Mouse (Mus musculus) limb, embryonic 13.5 days (tissue): ENCODE results near the gene Mtf2. TPM values are rescaled to one million over a fixed set of nuclear protein-coding genes. Genes with fewer than 3 reads are reported as not detected.

Source experiments
- ATAC-seq: fragments of 200-750 bp; cut with Nextera tagmentation; 2 replicates; pipeline ENCODE4 v1.8.0; 2017; ENCODE audit warnings: low read depth, moderate number of reproducible peaks, moderate TSS enrichment; ENCODE audit not compliant: low FRiP score
- H3K27ac ChIP-seq: fragments of 300-500 bp; sonication (generic); 2 replicates; pipeline ENCODE4 v1.5.1; 2015; ENCODE audit warnings: inconsistent platforms, mild to moderate bottlenecking, moderate library complexity
- H3K27me3 ChIP-seq: fragments of 300-500 bp; sonication (generic); 2 replicates; pipeline ENCODE4 v1.6.1; 2015; ENCODE audit warnings: mild to moderate bottlenecking, inconsistent platforms
- H3K36me3 ChIP-seq: fragments of 300-500 bp; sonication (generic); 2 replicates; pipeline ENCODE4 v1.6.1; 2015; ENCODE audit warnings: inconsistent platforms, mild to moderate bottlenecking, moderate library complexity
- H3K4me1 ChIP-seq: fragments of 300-500 bp; sonication (generic); 2 replicates; pipeline ENCODE4 v1.6.1; 2015; ENCODE audit warnings: inconsistent platforms
- H3K4me2 ChIP-seq: fragments of 300-500 bp; sonication (generic); replicated peaks from 2 replicates; pipeline ENCODE4 v1.6.1; 2015; ENCODE audit warnings: inconsistent platforms, mild to moderate bottlenecking, moderate library complexity
- H3K4me3 ChIP-seq: fragments of 300-500 bp; sonication (generic); 2 replicates; pipeline ENCODE4 v1.5.1; 2015; ENCODE audit warnings: moderate library complexity, mild to moderate bottlenecking, inconsistent platforms
- H3K9ac ChIP-seq: fragments of 300-500 bp; sonication (generic); 2 replicates; pipeline ENCODE4 v1.6.1; 2015; ENCODE audit warnings: mild to moderate bottlenecking, inconsistent platforms
- H3K9me3 ChIP-seq: fragments of 300-500 bp; sonication (generic); 2 replicates; pipeline ENCODE4 v1.6.1; 2016; ENCODE audit warnings: inconsistent platforms
- WGBS: fragments of 180-500 bp; shearing (Covaris S2); methylation state at CpG from one replicate; pipeline ENCODE4 v1.1.7; 2015; 5-methylcytosine and 5-hydroxymethylcytosine counted together
- polyA plus RNA-seq: library from polyadenylated mRNA; unstranded; fragments of >200 nt; fragmentation: Nextera tagmentation; extraction: Ambion mirVana; gene quantifications from 2 replicates; pipeline ENCODE4 v1.2.1, GENCODE M21; 2015

Gene Mtf2
- polyA plus RNA-seq, 1 experiment from 2014 or later, result 142 TPM

- H3K36me3 ChIP-seq, result peaks cover 60% of the 10 kb centered on the region
- H3K4me2 ChIP-seq, result no peak overlapping the region
- H3K4me3 ChIP-seq, result no peak overlapping the region
- H3K4me1 ChIP-seq, result no peaks in the 10 kb centered on the region
- WGBS, result 94% methylated on average over 3 of the region's 3 CpGs
- no peaks in the 10 kb centered on the region for H3K9me3 ChIP-seq
- ATAC-seq, result no peak
- H3K27ac ChIP-seq, result no peak overlapping the region
- no peak overlapping the region for H3K9ac ChIP-seq
- H3K27me3 ChIP-seq, result no peaks in the 10 kb centered on the region
Measured at GRCm38 (mm10) chr5:108097676-108098075, 32.2 kb downstream of the Mtf2 start.

- peaks cover 63% of the 10 kb centered on the region for H3K36me3 ChIP-seq
- H3K4me2 ChIP-seq, result no peak overlapping the region
- no peak overlapping the region for H3K4me3 ChIP-seq
- H3K9ac ChIP-seq, result no peak overlapping the region
- H3K27me3 ChIP-seq, result no peaks in the 10 kb centered on the region
- ATAC-seq, result no peak
- H3K27ac ChIP-seq, result no peak overlapping the region
- H3K4me1 ChIP-seq, result no peaks in the 10 kb centered on the region
- no peaks in the 10 kb centered on the region for H3K9me3 ChIP-seq
Measured at GRCm38 (mm10) chr5:108100196-108100595, 34.7 kb downstream of the Mtf2 start.

- no peak for ATAC-seq
- H3K4me2 ChIP-seq, result no peak overlapping the region
- no peak overlapping the region for H3K9ac ChIP-seq
- no peaks in the 10 kb centered on the region for H3K4me1 ChIP-seq
- 88% methylated on average over 5 of the region's 5 CpGs for WGBS
- H3K27me3 ChIP-seq, result no peaks in the 10 kb centered on the region
- no peak overlapping the region for H3K27ac ChIP-seq
- no peaks in the 10 kb centered on the region for H3K9me3 ChIP-seq
- no peak overlapping the region for H3K4me3 ChIP-seq
- peaks cover 60% of the 10 kb centered on the region for H3K36me3 ChIP-seq
Measured at GRCm38 (mm10) chr5:108104306-108104705, 38.8 kb downstream of the Mtf2 start.

- H3K4me3 ChIP-seq, result no peak overlapping the region
- no peak for ATAC-seq
- no peaks in the 10 kb centered on the region for H3K27me3 ChIP-seq
- H3K9ac ChIP-seq, result no peak overlapping the region
- peaks cover 1% of the 10 kb centered on the region; the same call in 1 of the 2 replicates for H3K4me1 ChIP-seq
- H3K27ac ChIP-seq, result no peak overlapping the region
- WGBS, result 87% methylated on average over 7 of the region's 7 CpGs
- H3K9me3 ChIP-seq, result no peaks in the 10 kb centered on the region
- H3K36me3 ChIP-seq, result peaks cover 35% of the 10 kb centered on the region
- no peak overlapping the region for H3K4me2 ChIP-seq
Measured at GRCm38 (mm10) chr5:108109346-108109745, 43.9 kb downstream of the Mtf2 start.

- H3K9ac ChIP-seq, result no peak overlapping the region
- no peak overlapping the region for H3K4me2 ChIP-seq
- H3K27ac ChIP-seq, result no peak overlapping the region
- H3K27me3 ChIP-seq, result no peaks in the 10 kb centered on the region
- H3K4me3 ChIP-seq, result no peak overlapping the region
- peaks cover 4% of the 10 kb centered on the region; the same call in 1 of the 2 replicates for H3K4me1 ChIP-seq
- 89% methylated on average over 4 of the region's 4 CpGs for WGBS
- no peaks in the 10 kb centered on the region for H3K9me3 ChIP-seq
- peaks cover 10% of the 10 kb centered on the region for H3K36me3 ChIP-seq
- no peak for ATAC-seq
Measured at GRCm38 (mm10) chr5:108117693-108118092, 52.2 kb downstream of the Mtf2 start.

GRCm38 (mm10) chr5:108120221-108120900, 54.9 kb downstream of the Mtf2 start:
- ATAC-seq, result no peak
- H3K4me2 ChIP-seq, result no peak overlapping the region
- H3K36me3 ChIP-seq, result peaks cover 14% of the 10 kb centered on the region
- H3K9me3 ChIP-seq, result no peaks in the 10 kb centered on the region
- H3K27me3 ChIP-seq, result no peaks in the 10 kb centered on the region
- no peak overlapping the region for H3K27ac ChIP-seq
- H3K9ac ChIP-seq, result no peak overlapping the region
- no peak overlapping the region for H3K4me3 ChIP-seq
- 0 out of 2 replicates have a peak, but pooled peaks cover 2% of the 10 kb centered on the region for H3K4me1 ChIP-seq
- 79% methylated on average over 9 of the region's 9 CpGs for WGBS

- Histone ChIP-seq H3K4me2 (peak overlapping the region; percentile 77), H3K4me1 (peaks cover 4% of the 10 kb centered on the region), H3K27me3 (no peaks in the 10 kb centered on the region), H3K9ac (peak overlapping the region; percentile 83), H3K9me3 (no peaks in the 10 kb centered on the region), H3K36me3 (peaks cover 17% of the 10 kb centered on the region), H3K27ac (peak overlapping the region; percentile 87), H3K4me3 (peak overlapping the region; percentile 81)
- under 1% methylated on average over 32 of the region's 32 CpGs for WGBS
- ATAC-seq, result no peak
Measured at GRCm38 (mm10) chr5:108131849-108132440, 66.5 kb downstream of the Mtf2 start.

- no peaks in the 10 kb centered on the region for H3K9me3 ChIP-seq
- H3K4me1 ChIP-seq, result peaks cover 4% of the 10 kb centered on the region
- H3K27ac ChIP-seq, result peak within 1 kb of the TSS; percentile 87
- peak within 1 kb of the TSS; percentile 78 for H3K4me2 ChIP-seq
- peak within 1 kb of the TSS; percentile 81 for H3K4me3 ChIP-seq
- peaks cover 17% of the 10 kb centered on the region for H3K36me3 ChIP-seq
- H3K27me3 ChIP-seq, result no peaks in the 10 kb centered on the region
- peak; percentile 100 for ATAC-seq
- H3K9ac ChIP-seq, result peak within 1 kb of the TSS; percentile 83
- under 1% methylated on average over 65 of the region's 65 CpGs for WGBS
Measured at GRCm38 (mm10) chr5:108132441-108133243, 67.2 kb downstream of the Mtf2 start, which contains the start of the genes Tmed5 and Ccdc18. Gene Tmed5 (minus strand): TSS chr5:108132620. Gene Ccdc18 (plus strand): TSS chr5:108132875.

- no peak overlapping the region for H3K4me3 ChIP-seq
- H3K27ac ChIP-seq, result no peak overlapping the region
- no peaks in the 10 kb centered on the region for H3K4me1 ChIP-seq
- H3K27me3 ChIP-seq, result no peaks in the 10 kb centered on the region
- no peak overlapping the region for H3K4me2 ChIP-seq
- 90% methylated on average over 1 of the region's 1 CpGs for whole genome bisulfite sequencing
- H3K9ac ChIP-seq, result no peak overlapping the region
- H3K36me3 ChIP-seq, result no peaks in the 10 kb centered on the region
- no peak for ATAC-seq
- no peaks in the 10 kb centered on the region for H3K9me3 ChIP-seq
Measured at GRCm38 (mm10) chr5:108152592-108152991, 87.1 kb downstream of the Mtf2 start.

Other genes starting within 250 kb of the Mtf2 start
- gene Ube2d2b, start 235.6 kb upstream of the Mtf2 start, polyA plus RNA-seq, result 0.14 and 0.17 TPM in 2 replicates
- gene Evi5, start 190.6 kb upstream of the Mtf2 start, polyA plus RNA-seq, result 86.8 and 88.5 TPM in 2 replicates
- gene Rpl5, start 165.2 kb upstream of the Mtf2 start, polyA plus RNA-seq, result 75.5 and 79.7 TPM in 2 replicates
- gene Fam69a, start 78.6 kb upstream of the Mtf2 start, polyA plus RNA-seq, result 30.9 and 31.7 TPM in 2 replicates
- gene Tmed5, start 66.9 kb downstream of the Mtf2 start, polyA plus RNA-seq, result 33.4 and 35.3 TPM in 2 replicates
- 9.5 and 10.2 TPM in 2 replicates for gene Ccdc18, start 67.2 kb downstream of the Mtf2 start, polyA plus RNA-seq
- 47.5 and 48.9 TPM in 2 replicates for gene Dr1, start 203.2 kb downstream of the Mtf2 start, polyA plus RNA-seq
- gene Pigg, start 246.9 kb downstream of the Mtf2 start, polyA plus RNA-seq, result 4.6 and 5.1 TPM in 2 replicates